Mouse (Mus musculus): ENCODE results near the gene Inha.

Gene Inha

DNA sequence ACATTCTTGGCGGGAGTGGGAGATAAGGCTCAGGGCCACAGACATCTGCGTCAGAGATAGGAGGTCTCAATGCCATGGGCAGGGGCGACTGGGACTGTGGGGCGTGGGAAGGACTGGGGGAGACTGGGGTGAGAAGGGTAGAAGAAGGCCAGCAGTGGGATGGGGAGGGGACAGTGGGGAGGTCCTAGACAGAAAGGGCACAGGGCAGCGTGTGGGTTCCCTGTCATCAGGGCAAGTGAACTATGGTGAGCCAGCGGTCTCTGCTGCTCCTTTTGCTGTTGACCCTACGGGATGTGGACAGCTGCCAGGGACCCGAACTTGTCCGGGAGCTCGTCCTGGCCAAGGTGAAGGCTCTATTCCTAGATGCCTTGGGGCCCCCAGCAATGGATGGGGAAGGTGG is at the start of gene Inha:
Gene Inha (plus strand): TSS at position 72 of the 400 bp plus-strand sequence.
- no peak for TF ChIP-seq GATA4 (IDR thresholded peaks at IDR 0.05; ENCODE audit: insufficient replicate concordance, low read length)

DNA sequence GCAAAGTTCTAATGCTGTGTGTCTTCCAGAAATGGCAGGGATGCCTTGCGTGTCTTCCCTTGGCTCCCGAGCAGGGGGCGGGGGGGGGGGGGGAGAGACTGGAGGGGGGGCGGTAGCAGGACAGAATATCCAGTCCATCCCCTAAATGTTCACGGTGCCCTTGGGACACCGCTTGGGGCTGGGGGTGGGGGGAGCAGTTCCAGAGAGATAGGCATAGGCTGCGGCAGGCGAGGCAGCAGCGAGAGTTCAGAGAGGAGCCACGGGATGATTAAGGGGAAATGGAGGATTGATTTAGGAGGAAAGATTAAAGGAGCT is 49.2 kb upstream of the Inha start:
- TF ChIP-seq GATA4 (IDR thresholded peaks at IDR 0.05; ENCODE audit: insufficient replicate concordance, low read length): no peak

- TF ChIP-seq GATA4 (IDR thresholded peaks at IDR 0.05; ENCODE audit: insufficient replicate concordance, low read length): no peak
Measured at GRCm38 (mm10) chr1:75458025-75458788, 48.7 kb upstream of the Inha start.

- no peak for TF ChIP-seq GATA4 (IDR thresholded peaks at IDR 0.05; ENCODE audit: insufficient replicate concordance, low read length)
Measured at GRCm38 (mm10) chr1:75458789-75459684, 47.8 kb upstream of the Inha start.

- TF ChIP-seq GATA4 (IDR thresholded peaks at IDR 0.05; ENCODE audit: insufficient replicate concordance, low read length): no peak
Measured at GRCm38 (mm10) chr1:75460297-75460696, 46.6 kb upstream of the Inha start.

DNA sequence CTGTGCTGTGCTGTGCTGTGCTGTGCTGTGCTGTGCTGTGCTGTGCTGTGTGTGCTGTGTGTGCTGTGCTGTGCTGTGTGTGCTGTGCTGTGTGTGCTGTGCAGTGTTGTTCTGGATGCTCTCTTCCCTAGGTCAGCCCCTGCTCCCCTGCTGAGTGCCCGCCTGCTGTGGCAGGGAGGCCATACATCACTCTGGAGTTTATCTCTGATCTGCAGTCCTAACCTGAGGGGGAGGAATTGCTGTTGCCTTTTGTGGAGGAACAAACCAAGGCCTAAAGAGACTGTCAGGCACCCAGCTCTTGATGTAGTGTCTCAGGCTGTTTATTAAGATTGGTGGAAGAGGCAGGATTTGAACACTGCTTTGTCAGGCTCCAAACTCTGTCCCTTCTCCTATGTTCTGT is 44.2 kb upstream of the Inha start:
- TF ChIP-seq GATA4 (IDR thresholded peaks at IDR 0.05; ENCODE audit: insufficient replicate concordance, low read length): no peak

DNA sequence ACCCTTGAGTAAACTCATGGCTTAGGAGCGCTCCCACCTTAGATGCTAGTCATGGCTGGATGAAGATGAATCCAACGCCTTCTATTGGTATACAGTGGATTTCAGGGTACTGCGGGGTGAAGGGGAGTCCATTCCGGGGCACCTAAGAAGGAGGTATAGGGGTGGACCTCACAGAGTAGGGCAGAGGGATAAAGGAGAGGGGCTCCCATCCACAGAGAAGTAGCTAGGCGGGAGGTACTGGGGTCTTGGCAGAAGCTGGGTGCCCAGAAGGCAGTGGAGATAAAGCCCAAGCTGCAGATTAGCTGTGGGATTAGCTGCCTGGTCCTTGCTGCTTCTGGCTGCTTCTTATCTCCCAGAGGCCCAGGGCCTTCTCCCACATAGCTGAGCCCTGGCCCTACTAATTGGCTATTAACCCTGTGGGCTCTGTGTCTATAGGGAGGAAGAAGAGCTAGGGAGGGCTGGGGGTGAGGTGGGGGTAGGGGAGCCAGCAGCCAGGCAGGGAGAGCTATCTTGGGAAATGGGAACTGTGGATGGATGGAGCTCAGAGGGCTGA is 43.1 kb upstream of the Inha start:
- no peak for TF ChIP-seq GATA4 (IDR thresholded peaks at IDR 0.05; ENCODE audit: insufficient replicate concordance, low read length)

DNA sequence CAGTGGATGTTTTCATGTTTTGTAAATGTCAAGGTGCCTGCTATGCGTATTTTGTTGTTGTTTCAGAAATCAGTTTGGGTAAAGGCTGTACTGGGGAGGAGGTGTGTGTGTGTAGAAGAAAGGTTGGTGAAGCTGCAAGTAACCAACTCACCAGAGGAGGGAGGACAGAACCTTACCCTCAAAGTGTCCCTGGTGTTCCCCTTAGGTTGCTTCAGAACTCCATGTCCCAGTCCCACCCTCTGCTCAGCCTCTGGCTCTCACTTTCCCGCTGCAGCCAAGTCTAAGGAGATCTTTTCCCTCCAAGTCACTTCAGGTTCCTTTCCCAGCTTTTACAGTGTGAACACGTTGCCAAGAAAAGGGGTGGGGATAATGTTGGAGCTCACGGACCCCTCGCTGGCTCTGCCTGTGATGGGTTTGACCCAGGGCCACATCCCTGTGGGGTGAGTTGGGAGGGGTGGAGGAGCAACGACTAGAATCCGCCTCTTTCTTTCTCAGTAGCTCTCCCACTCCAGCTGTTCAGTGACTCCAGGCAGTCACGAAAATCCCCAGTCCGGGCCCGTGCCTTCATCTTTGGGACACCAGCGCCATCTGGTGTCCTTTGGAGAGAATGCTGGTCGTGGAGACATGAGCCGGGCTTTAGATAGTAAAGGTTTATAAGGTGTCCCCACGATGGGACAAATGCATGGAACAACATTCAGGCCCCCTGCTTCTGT is 39.5 kb upstream of the Inha start:
- TF ChIP-seq GATA4 (IDR thresholded peaks at IDR 0.05; ENCODE audit: insufficient replicate concordance, low read length): no peak

- no peak for TF ChIP-seq GATA4 (IDR thresholded peaks at IDR 0.05; ENCODE audit: insufficient replicate concordance, low read length)
Measured at GRCm38 (mm10) chr1:75469287-75469825, 37.5 kb upstream of the Inha start.

DNA sequence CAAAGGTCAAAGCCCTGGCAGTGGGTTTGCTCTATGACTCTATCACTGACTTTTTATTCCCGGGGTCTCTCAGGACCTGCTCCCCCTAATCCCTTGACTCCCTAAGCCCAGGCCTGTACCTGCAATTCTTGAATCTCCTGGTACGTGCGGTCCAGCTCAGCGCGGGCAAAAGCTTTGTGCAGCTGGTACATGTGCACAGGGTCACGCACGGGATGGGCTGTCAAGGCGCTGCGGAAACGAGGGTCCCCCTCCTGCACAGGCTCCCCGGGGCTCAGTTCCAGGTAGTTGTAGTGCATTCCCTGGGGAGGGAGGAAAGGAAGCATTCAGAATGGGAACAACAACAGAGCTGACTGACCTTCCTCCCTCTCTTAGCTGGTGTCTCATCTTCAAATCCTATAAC is 30.4 kb upstream of the Inha start:
- no peak for TF ChIP-seq GATA4 (IDR thresholded peaks at IDR 0.05; ENCODE audit: insufficient replicate concordance, low read length)

GRCm38 (mm10) chr1:75477264-75477965 is 29.5 kb upstream of the Inha start:
- no peak for TF ChIP-seq GATA4 (IDR thresholded peaks at IDR 0.05; ENCODE audit: insufficient replicate concordance, low read length)

DNA sequence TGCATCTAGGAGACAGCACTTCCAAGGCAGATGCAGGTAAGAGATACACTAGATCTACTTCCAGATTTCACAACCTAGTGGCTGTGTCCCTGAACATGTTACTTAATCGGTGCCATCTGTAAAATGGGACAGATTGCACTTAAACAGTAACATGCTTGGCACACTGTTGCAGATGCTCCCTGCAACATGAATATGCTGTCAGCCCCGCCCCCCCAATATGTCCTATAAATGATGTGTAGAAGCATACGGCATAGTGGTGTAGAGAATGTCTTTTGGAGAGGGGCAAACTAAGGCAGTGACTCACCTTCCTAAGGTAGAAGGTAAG is 28.9 kb upstream of the Inha start:
- no peak for TF ChIP-seq GATA4 (IDR thresholded peaks at IDR 0.05; ENCODE audit: insufficient replicate concordance, low read length)

DNA sequence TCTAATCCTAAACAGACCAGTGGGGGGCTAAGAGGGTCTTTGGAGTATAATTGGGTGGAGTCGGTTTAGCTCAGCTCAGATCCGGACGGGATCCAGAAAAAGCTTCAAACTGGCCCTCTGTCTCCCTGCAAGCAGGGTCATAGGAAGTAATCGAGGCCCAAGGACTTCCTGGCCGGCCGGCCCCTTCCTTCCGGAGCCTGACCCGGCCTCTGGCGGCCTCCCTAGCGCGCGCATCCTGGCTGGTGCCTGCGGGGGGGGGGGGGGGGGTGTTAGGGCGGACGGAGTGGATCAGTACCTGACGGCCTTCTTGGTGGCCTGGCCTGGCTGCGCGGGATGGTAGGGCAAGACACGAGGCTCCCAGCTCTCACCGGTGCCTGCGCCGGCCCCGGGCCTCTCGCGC is 28.4 kb upstream of the Inha start:
- no peak for TF ChIP-seq GATA4 (IDR thresholded peaks at IDR 0.05; ENCODE audit: insufficient replicate concordance, low read length)

GRCm38 (mm10) chr1:75478916-75479634 is 27.8 kb upstream of the Inha start, which contains the start of the genes Chpf and Tmem198:
Chpf (minus strand) TSS chr1:75479307.
Tmem198 (plus strand) TSS chr1:75479532.
- TF ChIP-seq GATA4 (IDR thresholded peaks at IDR 0.05; ENCODE audit: insufficient replicate concordance, low read length): no peak

Data from liver, adult (tissue).